Mouse (Mus musculus) MEL (cell line): ENCODE data around the gene Lmx1b. TPM values are rescaled to one million over a fixed set of nuclear protein-coding genes. Genes with fewer than 3 reads are reported as not detected.

Experiments
- DNase-seq: peaks from one replicate; pipeline ENCODE4 v3.0.0; 2011; ENCODE audit warnings: low read depth, low spot score
- H3K27ac ChIP-seq: 2 replicates; pipeline ENCODE4 v1.5.1; 2012; ENCODE audit warnings: low read depth, mild to moderate bottlenecking, control low read depth, low read length, moderate library complexity; ENCODE audit not compliant: control insufficient read depth
- H3K27me3 ChIP-seq, 2 experiments: fragments of 150-350 bp in 1 of 2; sonication (generic) in 1 of 2; 2 replicates each; pipeline ENCODE4 v1.6.1; 2012; ENCODE audit warnings: low read length in 2 of 2, mild to moderate bottlenecking in 2 of 2, improper control_type of control experiment in 1 of 2, moderate library complexity in 1 of 2; ENCODE audit not compliant: insufficient read depth in 2 of 2, control insufficient read depth in 1 of 2
- H3K36me3 ChIP-seq, 2 experiments: 2 replicates each; pipeline ENCODE4 v1.6.1; 2012 to 2014; ENCODE audit warnings: low read length in 2 of 2, improper control_type of control experiment in 1 of 2, inconsistent platforms in 1 of 2, mild to moderate bottlenecking in 1 of 2; ENCODE audit not compliant: insufficient read depth in 2 of 2, control insufficient read depth in 1 of 2
- H3K4me1 ChIP-seq, 2 experiments: fragments of 150-350 bp in 1 of 2; sonication (generic) in 1 of 2; 2 replicates each; pipeline ENCODE4 v1.6.1; 2012; ENCODE audit warnings: low read length in 2 of 2, improper control_type of control experiment in 1 of 2, mild to moderate bottlenecking in 1 of 2; ENCODE audit not compliant: insufficient read depth in 2 of 2, control insufficient read depth in 1 of 2
- H3K4me3 ChIP-seq, 2 experiments: fragments of 150-350 bp in 1 of 2; sonication (generic) in 1 of 2; 2 replicates each; pipeline ENCODE4 v1.5.1; 2012; ENCODE audit warnings: low read depth in 2 of 2, low read length in 2 of 2, mild to moderate bottlenecking in 2 of 2, moderate library complexity in 2 of 2, control low read depth in 1 of 2, improper control_type of control experiment in 1 of 2; ENCODE audit not compliant: control insufficient read depth in 1 of 2, insufficient read depth in 1 of 2
- H3K79me2 ChIP-seq: 2 replicates; pipeline ENCODE4 v1.6.1; 2012; ENCODE audit warnings: mild to moderate bottlenecking, low read length, moderate library complexity; ENCODE audit not compliant: control insufficient read depth, poor library complexity, insufficient read depth
- H3K9ac ChIP-seq: 2 replicates; pipeline ENCODE4 v1.6.1; 2012; ENCODE audit warnings: low read depth, mild to moderate bottlenecking, control low read depth, low read length, moderate library complexity; ENCODE audit not compliant: control insufficient read depth, poor library complexity, severe bottlenecking
- H3K9me3 ChIP-seq: fragments of 150-350 bp; sonication (generic); replicated peaks from 2 replicates; pipeline ENCODE4 v1.6.1; 2012; ENCODE audit warnings: mild to moderate bottlenecking, low read length, improper control_type of control experiment, moderate library complexity; ENCODE audit not compliant: insufficient read depth
- BHLHE40 ChIP-seq: IDR thresholded peaks from 2 replicates; pipeline ENCODE4 v1.6.1; 2012; ENCODE audit warnings: low read depth, mild to moderate bottlenecking, inconsistent platforms, low read length, improper control_type of control experiment, borderline replicate concordance
- E2F4 ChIP-seq: IDR thresholded peaks from 2 replicates; pipeline ENCODE4 v1.6.1; 2011; ENCODE audit warnings: low read depth, low read length, improper control_type of control experiment, borderline replicate concordance
- ETS1 ChIP-seq: IDR thresholded peaks from 2 replicates; pipeline ENCODE4 v1.6.1; 2012; ENCODE audit warnings: low read depth, mild to moderate bottlenecking, inconsistent platforms, low read length, improper control_type of control experiment, moderate library complexity
- GABPA ChIP-seq: IDR thresholded peaks from 2 replicates; pipeline ENCODE4 v1.6.1; 2012; ENCODE audit warnings: low read depth, mild to moderate bottlenecking, inconsistent platforms, low read length, improper control_type of control experiment, moderate library complexity
- GATA1 ChIP-seq: IDR thresholded peaks from 2 replicates; pipeline ENCODE4 v1.6.1; 2011; ENCODE audit warnings: low read depth, low read length, improper control_type of control experiment
- HCFC1 ChIP-seq: IDR thresholded peaks from 2 replicates; pipeline ENCODE4 v1.6.1; 2012; ENCODE audit warnings: low read depth, mild to moderate bottlenecking, inconsistent platforms, low read length, improper control_type of control experiment, moderate library complexity
- JUND ChIP-seq: IDR thresholded peaks from 2 replicates; pipeline ENCODE4 v1.6.1; 2011; ENCODE audit warnings: low read depth, mild to moderate bottlenecking, improper control_type of control experiment, low read length
- MAFK ChIP-seq: IDR thresholded peaks from 2 replicates; pipeline ENCODE4 v1.6.1; 2011; ENCODE audit warnings: low read depth, mild to moderate bottlenecking, low read length, improper control_type of control experiment, borderline replicate concordance
- MAX ChIP-seq: IDR thresholded peaks from 2 replicates; pipeline ENCODE4 v1.6.1; 2011; ENCODE audit warnings: low read length, improper control_type of control experiment
- MXI1 ChIP-seq: IDR thresholded peaks from 2 replicates; pipeline ENCODE4 v1.6.1; 2011; ENCODE audit warnings: mild to moderate bottlenecking, low read depth, low read length, improper control_type of control experiment
- MYC ChIP-seq: IDR thresholded peaks from 2 replicates; pipeline ENCODE4 v1.6.1; 2011; ENCODE audit warnings: low read depth, mild to moderate bottlenecking, low read length, improper control_type of control experiment, moderate library complexity
- NELFE ChIP-seq: IDR thresholded peaks from 2 replicates; pipeline ENCODE4 v1.6.1; 2011; ENCODE audit warnings: low read depth, low read length, improper control_type of control experiment
- POLR2A ChIP-seq, 2 experiments: IDR thresholded peaks; 2 replicates each; pipeline ENCODE4 v1.6.1; 2011 to 2012; ENCODE audit warnings: low read length in 2 of 2, mild to moderate bottlenecking in 2 of 2, control low read depth in 1 of 2, improper control_type of control experiment in 1 of 2, low read depth in 1 of 2, moderate library complexity in 1 of 2; ENCODE audit not compliant: control insufficient read depth in 1 of 2, insufficient read depth in 1 of 2, poor library complexity in 1 of 2
- POLR2AphosphoS5 ChIP-seq: IDR thresholded peaks from 2 replicates; pipeline ENCODE4 v1.6.1; 2012; ENCODE audit warnings: low read depth, borderline replicate concordance, mild to moderate bottlenecking, inconsistent platforms, low read length, moderate library complexity, mixed read lengths
- RAD21 ChIP-seq: IDR thresholded peaks from 2 replicates; pipeline ENCODE4 v1.6.1; 2011; ENCODE audit warnings: mild to moderate bottlenecking, low read depth, low read length, improper control_type of control experiment
- TBP ChIP-seq: IDR thresholded peaks from 2 replicates; pipeline ENCODE4 v1.8.0; 2011; ENCODE audit warnings: low read depth, low read length, improper control_type of control experiment
- TCF12 ChIP-seq: IDR thresholded peaks from 2 replicates; pipeline ENCODE4 v1.6.1; 2014; ENCODE audit warnings: low read depth, mild to moderate bottlenecking, inconsistent platforms, low read length, improper control_type of control experiment, moderate library complexity
- UBTF ChIP-seq: IDR thresholded peaks from 2 replicates; pipeline ENCODE4 v1.6.1; 2012; ENCODE audit warnings: low read depth, mild to moderate bottlenecking, inconsistent platforms, low read length, improper control_type of control experiment, moderate library complexity, borderline replicate concordance; ENCODE audit not compliant: insufficient read depth
- USF1 ChIP-seq: IDR thresholded peaks from 2 replicates; pipeline ENCODE4 v1.6.1; 2014; ENCODE audit warnings: low read depth, mild to moderate bottlenecking, inconsistent platforms, low read length, improper control_type of control experiment, moderate library complexity
- USF2 ChIP-seq, 2 experiments: IDR thresholded peaks; 2 replicates each; pipeline ENCODE4 v1.6.1; 2011 to 2012; ENCODE audit warnings: improper control_type of control experiment in 2 of 2, low read length in 2 of 2, borderline replicate concordance in 1 of 2, inconsistent platforms in 1 of 2, low read depth in 1 of 2, mild to moderate bottlenecking in 1 of 2; ENCODE audit not compliant: insufficient read depth in 1 of 2
- ZC3H11A ChIP-seq: IDR thresholded peaks from 2 replicates; pipeline ENCODE4 v1.6.1; 2012; ENCODE audit warnings: low read depth, mild to moderate bottlenecking, inconsistent platforms, low read length, improper control_type of control experiment
- ZKSCAN1 ChIP-seq: IDR thresholded peaks from 2 replicates; pipeline ENCODE4 v1.6.1; 2012; ENCODE audit warnings: low read depth, mild to moderate bottlenecking, inconsistent platforms, low read length, improper control_type of control experiment, moderate library complexity
- ZMIZ1 ChIP-seq: IDR thresholded peaks from 2 replicates; pipeline ENCODE4 v1.6.1; 2012; ENCODE audit warnings: low read depth, mild to moderate bottlenecking, inconsistent platforms, low read length, improper control_type of control experiment, moderate library complexity
- polyA plus RNA-seq, 2 experiments: library from polyadenylated mRNA; stranded (reverse) in 1 of 2; unstranded in 1 of 2; fragments of >175 nt in 1 of 2; fragments of >200 nt in 1 of 2; gene quantifications; 2 replicates each; pipeline versions ENCODE4 v1.2.1 to v1.2.4; 2012; ENCODE audit warnings: low replicate concordance in 2 of 2, low read depth in 1 of 2; ENCODE audit not compliant: insufficient read length in 2 of 2, insufficient read depth in 1 of 2, missing spikeins in 1 of 2
- total RNA-seq: library from RNA; depleted of rRNA; stranded (reverse); fragments of 300-350 nt; gene quantifications from 2 replicates; pipeline ENCODE4 v1.2.3, GENCODE M21; 2012

The Lmx1b gene
- total and polyA plus RNA-seq, 3 experiments = not detected

GRCm38 (mm10) chr2:33544203-33544762, 96.0 kb downstream of the Lmx1b start:
- no peak for TF ChIP-seq MAX
- no peak for TF ChIP-seq MXI1
- TF ChIP-seq POLR2AphosphoS5 = no peak
- TF ChIP-seq TCF12 = no peak
- TF ChIP-seq ZKSCAN1 = no peak
- no peak for TF ChIP-seq JUND
- no peak for TF ChIP-seq ZMIZ1
- no peak for TF ChIP-seq USF1
- no peak for TF ChIP-seq E2F4
- TF ChIP-seq MYC = no peak
- TF ChIP-seq ETS1 = no peak
- no peak for TF ChIP-seq NELFE
- TF ChIP-seq UBTF = no peak
- no peak for TF ChIP-seq RAD21
- TF ChIP-seq USF2 (IDR thresholded peaks at IDR 0.05; ENCODE audit: borderline replicate concordance in 1 of 2, insufficient read depth in 1 of 2, low read depth in 1 of 2, low read length in 2 of 2) = no peak
- no peak for TF ChIP-seq GATA1
- no peak for TF ChIP-seq HCFC1
- TF ChIP-seq BHLHE40 = no peak
- TF ChIP-seq TBP = no peak
- no peak for TF ChIP-seq POLR2A (IDR thresholded peaks at IDR 0.05; ENCODE audit: control insufficient read depth in 1 of 2, insufficient read depth in 1 of 2, low read depth in 1 of 2, low read length in 2 of 2, poor library complexity in 1 of 2)
- Histone ChIP-seq H3K9ac (no peak overlapping the region), H3K9me3 (no peaks in the 10 kb centered on the region), H3K36me3 (no peaks in the 10 kb centered on the region), H3K27me3 (peaks cover 0 to 4% of the 10 kb centered on the region in 2 experiments; a peak in 3 of 4 replicates), H3K79me2 (no peaks in the 10 kb centered on the region), H3K4me3 (no peak overlapping the region), H3K27ac (no peak overlapping the region), H3K4me1 (no peaks in the 10 kb centered on the region)
- DNase-seq = no peak

GRCm38 (mm10) chr2:33543429-33544202, 96.7 kb downstream of the Lmx1b start:
- DNase-seq = no peak
- Histone ChIP-seq H3K4me1 (no peaks in the 10 kb centered on the region), H3K27me3 (peaks cover 2 to 5% of the 10 kb centered on the region in 2 experiments; a peak in 3 of 4 replicates), H3K79me2 (no peaks in the 10 kb centered on the region), H3K9me3 (no peaks in the 10 kb centered on the region), H3K27ac (no peak overlapping the region), H3K36me3 (no peaks in the 10 kb centered on the region), H3K4me3 (no peak overlapping the region)
- TF ChIP-seq ETS1 (no peak), MAFK (no peak), ZKSCAN1 (no peak), GABPA (no peak), HCFC1 (no peak), ZC3H11A (no peak)
- TF ChIP-seq, all 39 proteins: peak for 0
- no peak overlapping the region for H3K9ac ChIP-seq
